Mouse (Mus musculus): Measurements from ENCODE around the gene Taf3.

The Taf3 gene

GRCm38 (mm10) chr2:9955576-9956535, 92.5 kb downstream of the Taf3 start:
- DNase-seq (ENCODE audit: low read depth) = no peak

- DNase-seq (ENCODE audit: low read depth) = no peak
These were observed 101.7 kb downstream of the Taf3 start for GRCm38 (mm10) chr2:9946739-9947138.

- DNase-seq (ENCODE audit: low read depth) = no peak
These were observed 102.8 kb downstream of the Taf3 start for GRCm38 (mm10) chr2:9945611-9946010.

- no peak for DNase-seq (ENCODE audit: low read depth)
These were observed 105.4 kb downstream of the Taf3 start for GRCm38 (mm10) chr2:9943011-9943410.

- no peak for DNase-seq (ENCODE audit: low read depth)
These were observed 109.1 kb downstream of the Taf3 start for GRCm38 (mm10) chr2:9939250-9939649.

- no peak for DNase-seq (ENCODE audit: low read depth)
These were observed 112.4 kb downstream of the Taf3 start for GRCm38 (mm10) chr2:9935965-9936364.

- DNase-seq (ENCODE audit: low read depth) = no peak
These were observed 121.5 kb downstream of the Taf3 start for GRCm38 (mm10) chr2:9926905-9927283.

- DNase-seq (ENCODE audit: low read depth) = no peak
These were observed 122.0 kb downstream of the Taf3 start for GRCm38 (mm10) chr2:9926194-9926904.

- no peak for DNase-seq (ENCODE audit: low read depth)
These were observed 129.5 kb downstream of the Taf3 start for GRCm38 (mm10) chr2:9918691-9919471.

GRCm38 (mm10) chr2:9917602-9918001, 130.8 kb downstream of the Taf3 start:
- no peak for DNase-seq (ENCODE audit: low read depth)

GRCm38 (mm10) chr2:9905995-9906394, 142.4 kb downstream of the Taf3 start:
- DNase-seq (ENCODE audit: low read depth) = no peak

GRCm38 (mm10) chr2:9903854-9904560, 144.4 kb downstream of the Taf3 start:
- no peak for DNase-seq (ENCODE audit: low read depth)

GRCm38 (mm10) chr2:9897846-9898245, 150.6 kb downstream of the Taf3 start:
- DNase-seq (ENCODE audit: low read depth) = no peak

- no peak for DNase-seq (ENCODE audit: low read depth)
These were observed 152.2 kb downstream of the Taf3 start for GRCm38 (mm10) chr2:9896097-9896770.

- DNase-seq (ENCODE audit: low read depth) = no peak
These were observed 153.4 kb downstream of the Taf3 start for GRCm38 (mm10) chr2:9894836-9895593.

GRCm38 (mm10) chr2:9893272-9893953, 155.0 kb downstream of the Taf3 start:
- DNase-seq (ENCODE audit: low read depth) = no peak

- no peak for DNase-seq (ENCODE audit: low read depth)
These were observed 155.9 kb downstream of the Taf3 start for GRCm38 (mm10) chr2:9892541-9892940.

- DNase-seq (ENCODE audit: low read depth) = no peak
These were observed 157.5 kb downstream of the Taf3 start for GRCm38 (mm10) chr2:9890906-9891305.

GRCm38 (mm10) chr2:9890251-9890650, 158.1 kb downstream of the Taf3 start:
- DNase-seq (ENCODE audit: low read depth) = no peak
